Mouse (Mus musculus): ENCODE data around the gene Tmem106a.
"Not testable (repeated sequence)": the region's sequence is repeated elsewhere in the genome, so short reads cannot be mapped to it uniquely, and the experiment has no call there.

The Tmem106a gene

GRCm38 (mm10) chr11:101599156-101599555 lies 17.1 kb downstream of the Tmem106a start, which contains the start of gene Gm11634:
Gm11634 (minus strand) TSS chr11:101599256.
- no peak for DNase-seq (ENCODE audit: low spot score in 2 of 2)

GRCm38 (mm10) chr11:101602491-101602890 lies 20.4 kb downstream of the Tmem106a start:
- DNase-seq (ENCODE audit: low spot score in 2 of 2), result no peak

- no peak for DNase-seq (ENCODE audit: low spot score in 2 of 2)
Observed at GRCm38 (mm10) chr11:101604116-101604515, 22.1 kb downstream of the Tmem106a start.

- DNase-seq (ENCODE audit: low spot score in 2 of 2), result peak in 1 of 2 experiments; percentile 26
Observed at GRCm38 (mm10) chr11:101604531-101605453, 22.8 kb downstream of the Tmem106a start.

- DNase-seq (ENCODE audit: low spot score in 2 of 2), result not testable (repeated sequence)
Observed at GRCm38 (mm10) chr11:101607134-101607533, 25.1 kb downstream of the Tmem106a start.

GRCm38 (mm10) chr11:101610445-101610844 lies 28.4 kb downstream of the Tmem106a start:
- no peak for DNase-seq (ENCODE audit: low spot score in 2 of 2)

- DNase-seq (ENCODE audit: low spot score in 2 of 2), result no peak
Observed at GRCm38 (mm10) chr11:101613596-101613995, 31.6 kb downstream of the Tmem106a start.

GRCm38 (mm10) chr11:101614116-101614515 lies 32.1 kb downstream of the Tmem106a start:
- DNase-seq (ENCODE audit: low spot score in 2 of 2), result no peak

GRCm38 (mm10) chr11:101615380-101615779 lies 33.3 kb downstream of the Tmem106a start:
- no peak for DNase-seq (ENCODE audit: low spot score in 2 of 2)

- no peak for DNase-seq (ENCODE audit: low spot score in 2 of 2)
Observed at GRCm38 (mm10) chr11:101616104-101616503, 34.1 kb downstream of the Tmem106a start.

- peak in 1 of 2 experiments; percentile 5 for DNase-seq (ENCODE audit: low spot score in 2 of 2)
Observed at GRCm38 (mm10) chr11:101616948-101617767, 35.1 kb downstream of the Tmem106a start.

- DNase-seq (ENCODE audit: low spot score in 2 of 2), result peak in 1 of 2 experiments; percentile 24
Observed at GRCm38 (mm10) chr11:101617849-101618248, 35.8 kb downstream of the Tmem106a start.

GRCm38 (mm10) chr11:101618596-101618995 lies 36.6 kb downstream of the Tmem106a start:
- DNase-seq (ENCODE audit: low spot score in 2 of 2), result no peak

- DNase-seq (ENCODE audit: low spot score in 2 of 2), result not testable (repeated sequence)
Observed at GRCm38 (mm10) chr11:101620022-101620655, 38.1 kb downstream of the Tmem106a start.

- no peak for DNase-seq (ENCODE audit: low spot score in 2 of 2)
Observed at GRCm38 (mm10) chr11:101626649-101626994, 44.6 kb downstream of the Tmem106a start.

- DNase-seq (ENCODE audit: low spot score in 2 of 2), result peak; percentile 59 to 80
Observed at GRCm38 (mm10) chr11:101626995-101627856, 45.2 kb downstream of the Tmem106a start, which contains the start of gene Rdm1. Rdm1 (plus strand) TSS chr11:101627195.

- peak in 1 of 2 experiments; percentile 76 for DNase-seq (ENCODE audit: low spot score in 2 of 2)
Observed at GRCm38 (mm10) chr11:101627857-101628559, 46.0 kb downstream of the Tmem106a start.

GRCm38 (mm10) chr11:101628733-101629417 lies 46.8 kb downstream of the Tmem106a start:
- DNase-seq (ENCODE audit: low spot score in 2 of 2), result not testable (repeated sequence)

GRCm38 (mm10) chr11:101635660-101636059 lies 53.6 kb downstream of the Tmem106a start:
- no peak for DNase-seq (ENCODE audit: low spot score in 2 of 2)

GRCm38 (mm10) chr11:101639761-101640160 lies 57.7 kb downstream of the Tmem106a start:
- DNase-seq (ENCODE audit: low spot score in 2 of 2), result no peak

Data from left cerebral cortex, adult 9 months (tissue).